Mouse (Mus musculus): ENCODE results near the gene Cyp2c39.
"Not testable (repeated sequence)": the region's sequence is repeated elsewhere in the genome, so short reads cannot be mapped to it uniquely, and the experiment has no call there.

DNA sequence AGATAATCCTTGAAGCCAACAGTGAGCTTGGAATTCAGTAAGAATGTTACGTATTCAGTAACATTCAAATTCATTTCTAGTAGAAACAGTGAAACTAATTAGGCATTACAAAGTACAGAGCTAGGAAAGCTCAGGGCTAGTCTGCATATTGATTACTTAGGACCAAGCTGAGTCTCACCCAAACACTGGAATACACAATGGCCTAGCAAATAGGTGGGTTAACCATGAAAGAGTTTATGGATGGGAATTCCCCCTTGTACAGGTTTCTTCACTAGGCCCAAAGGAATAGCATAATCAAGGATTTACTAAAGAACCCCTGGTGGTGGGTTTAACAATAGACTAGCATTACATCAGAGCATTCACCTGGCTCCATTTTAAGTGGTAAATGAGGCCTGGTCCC, 26.7 kb upstream of the Cyp2c39 start:
- not testable (repeated sequence) for TF ChIP-seq CTCF (IDR thresholded peaks at IDR 0.05; ENCODE audit: control insufficient read depth, insufficient read depth, insufficient read length); USF1 (IDR thresholded peaks at IDR 0.05; ENCODE audit: low read depth); MAX (IDR thresholded peaks at IDR 0.05)
